Mouse (Mus musculus) forebrain, embryonic 11.5 days (tissue): ENCODE measurements around the gene Kcnh1. TPM values are rescaled to one million over a fixed set of nuclear protein-coding genes. Genes with fewer than 3 reads are reported as not detected.

ENCODE experiments used
- ATAC-seq: fragments of 200-750 bp; cut with Nextera tagmentation; replicated peaks from 2 replicates; pipeline ENCODE4 v1.8.0; 2017; ENCODE audit warnings: moderate TSS enrichment; ENCODE audit not compliant: low FRiP score
- DNase-seq: peaks from one replicate; pipeline ENCODE4 v3.0.0-alpha.2; 2017; ENCODE audit warnings: low spot score
- H3K27ac ChIP-seq: fragments of 300-500 bp; sonication (generic); 2 replicates; pipeline ENCODE4 v1.5.1; 2014; ENCODE audit warnings: low read depth, low read length
- H3K27me3 ChIP-seq: fragments of 300-500 bp; sonication (generic); 2 replicates; pipeline ENCODE4 v1.6.1; 2014; ENCODE audit warnings: mild to moderate bottlenecking, low read length, mixed read lengths; ENCODE audit not compliant: control insufficient read depth, insufficient read depth
- H3K36me3 ChIP-seq: fragments of 300-500 bp; sonication (generic); 2 replicates; pipeline ENCODE4 v1.6.1; 2014; ENCODE audit warnings: mild to moderate bottlenecking, low read length, moderate library complexity, mixed read lengths; ENCODE audit not compliant: control insufficient read depth, insufficient read depth
- H3K4me1 ChIP-seq: fragments of 300-500 bp; sonication (generic); replicated peaks from 2 replicates; pipeline ENCODE4 v1.6.1; 2014; ENCODE audit warnings: low read length, mixed read lengths; ENCODE audit not compliant: control insufficient read depth, insufficient read depth
- H3K4me2 ChIP-seq: fragments of 300-500 bp; sonication (generic); 2 replicates; pipeline ENCODE4 v1.6.1; 2014; ENCODE audit warnings: low read depth, mild to moderate bottlenecking, low read length, moderate library complexity, mixed read lengths; ENCODE audit not compliant: severe bottlenecking
- H3K4me3 ChIP-seq: fragments of 300-500 bp; sonication (generic); 2 replicates; pipeline ENCODE4 v1.5.1; 2014; ENCODE audit warnings: low read depth, low read length
- H3K9ac ChIP-seq: fragments of 300-500 bp; sonication (generic); 2 replicates; pipeline ENCODE4 v1.6.1; 2014; ENCODE audit warnings: low read length
- H3K9me3 ChIP-seq: fragments of 300-500 bp; sonication (generic); 2 replicates; pipeline ENCODE4 v1.6.1; 2016; ENCODE audit warnings: low read length, mixed read lengths; ENCODE audit not compliant: control insufficient read depth
- WGBS: fragments of 180-500 bp; shearing (Covaris S2); extraction: QIAGEN DNeasy Blood & Tissue Kit; methylation state at CpG from one replicate; pipeline ENCODE4 v1.1.7; 2014; 5-methylcytosine and 5-hydroxymethylcytosine counted together
- polyA plus RNA-seq: library from polyadenylated mRNA; unstranded; fragments of >200 nt; fragmentation: Nextera tagmentation; extraction: Ambion mirVana; gene quantifications from 2 replicates; pipeline ENCODE4 v1.2.1, GENCODE M21; 2014

Kcnh1 gene
- polyA plus RNA-seq, 1 experiment from 2014 or later = 0.35 TPM

- H3K27me3 ChIP-seq = no peaks in the 10 kb centered on the region
- no peak overlapping the region for H3K9ac ChIP-seq
- H3K4me1 ChIP-seq = no peaks in the 10 kb centered on the region
- DNase-seq = no peak
- no peak overlapping the region for H3K4me2 ChIP-seq
- no peak for ATAC-seq
- H3K36me3 ChIP-seq = no peaks in the 10 kb centered on the region
- 58% methylated on average over 1 of the region's 1 CpGs for WGBS
- H3K27ac ChIP-seq = no peak overlapping the region
- H3K4me3 ChIP-seq = no peak overlapping the region
- H3K9me3 ChIP-seq = no peaks in the 10 kb centered on the region
Observed at GRCm38 (mm10) chr1:192454501-192454900, 263.9 kb downstream of the Kcnh1 start.

GRCm38 (mm10) chr1:192454981-192455380 lies 264.4 kb downstream of the Kcnh1 start:
- Histone ChIP-seq H3K4me1 (no peaks in the 10 kb centered on the region), H3K4me2 (no peak overlapping the region), H3K4me3 (no peak overlapping the region), H3K9ac (no peak overlapping the region), H3K27me3 (no peaks in the 10 kb centered on the region), H3K36me3 (no peaks in the 10 kb centered on the region), H3K9me3 (no peaks in the 10 kb centered on the region), H3K27ac (no peak overlapping the region)
- 56% methylated on average over 4 of the region's 4 CpGs for WGBS
- ATAC-seq = no peak
- DNase-seq = no peak

- H3K4me2 ChIP-seq = no peak overlapping the region
- ATAC-seq (no peak), DNase-seq (no peak)
- H3K4me1 ChIP-seq = no peaks in the 10 kb centered on the region
- H3K27ac ChIP-seq = no peak overlapping the region
- no peaks in the 10 kb centered on the region for H3K27me3 ChIP-seq
- no peak overlapping the region for H3K4me3 ChIP-seq
- no peak overlapping the region for H3K9ac ChIP-seq
- WGBS = 66% methylated on average over 3 of the region's 3 CpGs
- H3K9me3 ChIP-seq = no peaks in the 10 kb centered on the region
- no peaks in the 10 kb centered on the region for H3K36me3 ChIP-seq
Observed at GRCm38 (mm10) chr1:192457037-192457436, 266.5 kb downstream of the Kcnh1 start.

- no peaks in the 10 kb centered on the region for H3K4me1 ChIP-seq
- H3K9me3 ChIP-seq = no peaks in the 10 kb centered on the region
- DNase-seq (peak; percentile 78), ATAC-seq (no peak)
- 89% methylated on average over 6 of the region's 6 CpGs for WGBS
- no peak overlapping the region for H3K27ac ChIP-seq
- no peaks in the 10 kb centered on the region for H3K36me3 ChIP-seq
- H3K27me3 ChIP-seq = no peaks in the 10 kb centered on the region
- H3K4me2 ChIP-seq = no peak overlapping the region
- no peak overlapping the region for H3K9ac ChIP-seq
- no peak overlapping the region for H3K4me3 ChIP-seq
Observed at GRCm38 (mm10) chr1:192457526-192458206, 267.1 kb downstream of the Kcnh1 start.

- H3K4me2 ChIP-seq = no peak overlapping the region
- 81% methylated on average over 4 of the region's 4 CpGs for WGBS
- H3K27me3 ChIP-seq = no peaks in the 10 kb centered on the region
- no peaks in the 10 kb centered on the region for H3K9me3 ChIP-seq
- ATAC-seq (no peak), DNase-seq (no peak)
- no peak overlapping the region for H3K4me3 ChIP-seq
- H3K4me1 ChIP-seq = no peaks in the 10 kb centered on the region
- no peak overlapping the region for H3K27ac ChIP-seq
- H3K9ac ChIP-seq = no peak overlapping the region
- H3K36me3 ChIP-seq = no peaks in the 10 kb centered on the region
Observed at GRCm38 (mm10) chr1:192463732-192464131, 273.2 kb downstream of the Kcnh1 start.

GRCm38 (mm10) chr1:192472366-192472765 lies 281.8 kb downstream of the Kcnh1 start:
- Histone ChIP-seq H3K27me3 (no peaks in the 10 kb centered on the region), H3K36me3 (no peaks in the 10 kb centered on the region), H3K27ac (no peak overlapping the region), H3K4me2 (no peak overlapping the region), H3K4me3 (no peak overlapping the region), H3K9ac (no peak overlapping the region), H3K4me1 (no peaks in the 10 kb centered on the region), H3K9me3 (no peaks in the 10 kb centered on the region)
- 61% methylated on average over 4 of the region's 4 CpGs for WGBS
- ATAC-seq = no peak
- DNase-seq = no peak

GRCm38 (mm10) chr1:192473134-192473533 lies 282.6 kb downstream of the Kcnh1 start:
- H3K9ac ChIP-seq = no peak overlapping the region
- H3K27me3 ChIP-seq = no peaks in the 10 kb centered on the region
- 86% methylated on average over 6 of the region's 6 CpGs for whole genome bisulfite sequencing
- no peak for ATAC-seq
- no peak for DNase-seq
- H3K4me1 ChIP-seq = no peaks in the 10 kb centered on the region
- no peak overlapping the region for H3K4me3 ChIP-seq
- H3K9me3 ChIP-seq = no peaks in the 10 kb centered on the region
- no peaks in the 10 kb centered on the region for H3K36me3 ChIP-seq
- no peak overlapping the region for H3K27ac ChIP-seq
- H3K4me2 ChIP-seq = no peak overlapping the region

- Histone ChIP-seq H3K4me3 (no peak overlapping the region), H3K4me1 (no peaks in the 10 kb centered on the region), H3K27me3 (no peaks in the 10 kb centered on the region), H3K9me3 (no peaks in the 10 kb centered on the region), H3K9ac (no peak overlapping the region), H3K27ac (no peak overlapping the region), H3K4me2 (no peak overlapping the region), H3K36me3 (no peaks in the 10 kb centered on the region)
- DNase-seq (no peak), ATAC-seq (no peak)
- whole genome bisulfite sequencing = 88% methylated on average over 7 of the region's 7 CpGs
Observed at GRCm38 (mm10) chr1:192476704-192477103, 286.1 kb downstream of the Kcnh1 start.

- no peak overlapping the region for H3K4me3 ChIP-seq
- no peak overlapping the region for H3K4me2 ChIP-seq
- H3K9me3 ChIP-seq = no peaks in the 10 kb centered on the region
- no peaks in the 10 kb centered on the region for H3K27me3 ChIP-seq
- ATAC-seq (no peak), DNase-seq (no peak)
- H3K36me3 ChIP-seq = no peaks in the 10 kb centered on the region
- WGBS = 87% methylated on average over 6 of the region's 6 CpGs
- no peak overlapping the region for H3K9ac ChIP-seq
- H3K4me1 ChIP-seq = no peaks in the 10 kb centered on the region
- no peak overlapping the region for H3K27ac ChIP-seq
Observed at GRCm38 (mm10) chr1:192477556-192477955, 287.0 kb downstream of the Kcnh1 start.
